In genomic region chr9:123152026-123152425, GRCm38 (mm10) we compare ENCODE assay signal across 16 mouse cellular contexts. TPM values are rescaled to one million over a fixed set of nuclear protein-coding genes. Genes with fewer than 3 reads are reported as not detected.
A peak's percentile ranks its signal among the peaks of the same experiment; 100 is the strongest.
DNase-seq lines count a peak whose midpoint lies in the region; ATAC-seq and TF ChIP-seq lines count a peak whose summit lies in the region.
"Had no signal": no experiment of that assay in that cellular context is flagged by ENCODE, and none has a peak within 500 bp of the region (broad histone marks: within the 10 kb centered on the region; RNA-seq: fewer than 3 reads in every experiment).

No protein-coding gene starts in this region.

- no peak for DNase-seq in kidney, adult 18-20 months
- no peak for DNase-seq in CH12.LX (ENCODE audit: extremely low read depth)
- peak; percentile 57 for DNase-seq in thymus, postnatal 0 days (ENCODE audit: low spot score)
- DNase-seq in adrenal gland, postnatal 36 days, result no peak
- no peak for DNase-seq in adrenal gland, postnatal 14 days
- DNase-seq in cerebellum, postnatal 25 days, result no peak
- DNase-seq: cerebellum, adult 18-20 months; kidney, postnatal 36 days; right cerebral cortex, adult 18-20 months had no signal

- no peaks in the 10 kb centered on the region for H3K36me3 ChIP-seq in kidney, embryonic 15.5 days
- peaks cover 0 to 3% of the 10 kb centered on the region in 2 experiments for H3K36me3 ChIP-seq in CH12.LX (replicated peaks in 1 of 2; ENCODE audit: control insufficient read depth in 1 of 2, insufficient read depth in 1 of 2, low read length in 1 of 2)
- no peaks in the 10 kb centered on the region for H3K36me3 ChIP-seq in intestine, embryonic 16.5 days (ENCODE audit: control insufficient read depth, insufficient read depth, low read length)
- H3K36me3 ChIP-seq: embryonic facial prominence, embryonic 10.5 days; limb, embryonic 12.5 days; liver, embryonic 15.5 days had no signal

- in situ Hi-C loops in CH12.LX (cut with MboI; ENCODE audit: low pct_ligation_motif_present, low pct_unique_long_range_greater_than_20kb, low sequenced_read_pairs), result loop anchor here (10.0 kb wide), 1 partner anchor 303 kb away; no protein-coding TSS in a partner anchor

- TF ChIP-seq RAD21 in CH12.LX (IDR thresholded peaks at IDR 0.05; ENCODE audit: low read depth, low read length), result no peak

- no peak for TF ChIP-seq EP300 in CH12.LX (IDR thresholded peaks at IDR 0.05; ENCODE audit: low read length)

- no peak overlapping the region for H3K9ac ChIP-seq in kidney, embryonic 15.5 days
- no peak overlapping the region for H3K9ac ChIP-seq in CH12.LX (ENCODE audit: insufficient read depth, low read depth)
- no peak overlapping the region for H3K9ac ChIP-seq in intestine, embryonic 16.5 days (ENCODE audit: low read depth, low read length)
- H3K9ac ChIP-seq: limb, embryonic 12.5 days; liver, embryonic 15.5 days had no signal

- H3K4me1 ChIP-seq in kidney, embryonic 15.5 days, result peaks cover 4% of the 10 kb centered on the region; the same call in 1 of the 2 replicates
- 0 out of 4 replicates have a peak, but pooled peaks cover 0 to 5% of the 10 kb centered on the region in 2 experiments for H3K4me1 ChIP-seq in CH12.LX (ENCODE audit: control insufficient read depth in 1 of 2, insufficient read depth in 2 of 2)
- peaks cover 6% of the 10 kb centered on the region; the same call in 1 of the 2 replicates for H3K4me1 ChIP-seq in intestine, embryonic 16.5 days (ENCODE audit: control insufficient read depth, insufficient read depth, low read length)
- H3K4me1 ChIP-seq: limb, embryonic 12.5 days had no signal

- no peak for TF ChIP-seq POLR2A in CH12.LX (IDR thresholded peaks at IDR 0.05; ENCODE audit: low read depth, low read length)

- no peaks in the 10 kb centered on the region for H3K27me3 ChIP-seq in kidney, embryonic 15.5 days
- no peaks in the 10 kb centered on the region for H3K27me3 ChIP-seq in CH12.LX (replicated peaks)
- no peaks in the 10 kb centered on the region for H3K27me3 ChIP-seq in intestine, embryonic 16.5 days (replicated peaks; ENCODE audit: control insufficient read depth, insufficient read depth, low read length)
- H3K27me3 ChIP-seq: liver, embryonic 15.5 days had no signal

- dilution Hi-C loops in CH12.LX (cut with MboI; ENCODE audit: extremely low pct_ligation_motif_present, extremely low pct_unique_long_range_greater_than_20kb, low sequenced_read_pairs), result no loop called here

- WGBS in kidney, embryonic 15.5 days, result 69% methylated on average over 3 of the region's 3 CpGs
- WGBS in intestine, embryonic 16.5 days, result 48% methylated on average over 3 of the region's 3 CpGs

- ATAC-seq in kidney, embryonic 15.5 days (replicated peaks; ENCODE audit: low FRiP score), result no peak
- peak; percentile 55 for ATAC-seq in intestine, embryonic 16.5 days
- ATAC-seq: hindbrain, embryonic 16.5 days had no signal

- H3K4me2 ChIP-seq in kidney, embryonic 15.5 days, result no peak overlapping the region
- no peak overlapping the region for H3K4me2 ChIP-seq in CH12.LX (ENCODE audit: insufficient read depth, low read depth, poor library complexity, severe bottlenecking)
- H3K4me2 ChIP-seq in intestine, embryonic 16.5 days (ENCODE audit: low read depth, low read length), result no peak overlapping the region
- H3K4me2 ChIP-seq: limb, embryonic 12.5 days; liver, embryonic 15.5 days had no signal

- H3K27ac ChIP-seq in kidney, embryonic 15.5 days, result 0 out of 2 replicates have a peak overlapping the region, but pooled peaks have one; percentile 30
- H3K27ac ChIP-seq in CH12.LX (ENCODE audit: insufficient read depth, low read depth), result no peak overlapping the region
- H3K27ac ChIP-seq in intestine, embryonic 16.5 days (ENCODE audit: low read length), result no peak overlapping the region
- H3K27ac ChIP-seq: embryonic facial prominence, embryonic 10.5 days; limb, embryonic 12.5 days; liver, embryonic 15.5 days had no signal

- H3K9me3 ChIP-seq in kidney, embryonic 15.5 days (replicated peaks), result no peaks in the 10 kb centered on the region
- no peaks in the 10 kb centered on the region for H3K9me3 ChIP-seq in CH12.LX (replicated peaks; ENCODE audit: low read length)
- no peaks in the 10 kb centered on the region for H3K9me3 ChIP-seq in intestine, embryonic 16.5 days (ENCODE audit: control insufficient read depth, low read length)
- H3K9me3 ChIP-seq: embryonic facial prominence, embryonic 10.5 days; limb, embryonic 12.5 days; liver, embryonic 15.5 days had no signal

- H3K4me3 ChIP-seq in kidney, embryonic 15.5 days (replicated peaks), result no peak overlapping the region
- H3K4me3 ChIP-seq in CH12.LX (replicated peaks in 1 of 3; ENCODE audit: low read depth in 2 of 3, low read length in 2 of 3, poor library complexity in 1 of 3), result no peak overlapping the region
- no peak overlapping the region for H3K4me3 ChIP-seq in intestine, embryonic 16.5 days (ENCODE audit: low read length)
- H3K4me3 ChIP-seq: embryonic facial prominence, embryonic 10.5 days; limb, embryonic 12.5 days; liver, embryonic 15.5 days had no signal

- no peak for TF ChIP-seq CTCF in CH12.LX (conservative IDR thresholded peaks at IDR 0.05 in 1 of 2, IDR thresholded peaks at IDR 0.05 in 1 of 2; ENCODE audit: low read depth in 2 of 2, low read length in 2 of 2)

- H3K79me2 ChIP-seq in CH12.LX (replicated peaks; ENCODE audit: control insufficient read depth, extremely low read depth, insufficient read depth, poor library complexity, severe bottlenecking), result no peaks in the 10 kb centered on the region

TF ChIP-seq in CH12.LX, 34 proteins besides CTCF, POLR2A, EP300 and RAD21:
- no peak for TF ChIP-seq SMC3 (IDR thresholded peaks at IDR 0.05; ENCODE audit: low read depth, low read length)
- TF ChIP-seq ELF1 (IDR thresholded peaks at IDR 0.05; ENCODE audit: low read depth, low read length), result 0 out of 2 replicates have a peak, but pooled peaks have one; percentile 18

RNA-seq across cellular contexts. Expression of gene Clec3b, which starts 1.3 kb away (rescaled TPM):
- polyA plus RNA-seq in kidney, embryonic 15.5 days (2015; fragmentation: Nextera tagmentation; extraction: Ambion mirVana), result 0.72 and 1.6 TPM in 2 replicates
- total RNA-seq in CH12.LX (2012; rRNA removed) (0.13 TPM in 1 of 2 replicates, not detected in the other), CH12.LX (2014; rRNA removed) (not detected in 2 replicates)
- polyA plus RNA-seq in CH12.LX (2012; ENCODE audit: insufficient read length, low read depth), result 0.31 and 0.33 TPM in 2 replicates
- polyA plus RNA-seq in intestine, embryonic 16.5 days (2015; fragmentation: Nextera tagmentation; extraction: Ambion mirVana), result 0.27 and 0.42 TPM in 2 replicates
- 2.8 and 4.2 TPM in 2 replicates for polyA plus RNA-seq in thymus, postnatal 0 days (2015; fragmentation: Nextera tagmentation; extraction: Ambion mirVana)
- 10 to 100 TPM; 30.4 to 58.6 TPM for total RNA-seq in adrenal gland, postnatal 36 days (2021)
- total RNA-seq in adrenal gland, postnatal 14 days (2021), result 41.7 and 44.4 TPM in 2 replicates
- total RNA-seq: megakaryocyte-erythroid progenitor cell, adult 5-6 weeks had no signal
- polyA plus RNA-seq: embryonic facial prominence, embryonic 10.5 days; limb, embryonic 12.5 days; liver, embryonic 15.5 days had no signal

RNA-seq across cellular contexts. Expression of gene Exosc7, which starts 39.0 kb away (rescaled TPM):
- polyA plus RNA-seq in kidney, embryonic 15.5 days (2015; fragmentation: Nextera tagmentation; extraction: Ambion mirVana), result 125 and 133 TPM in 2 replicates
- 135 and 154 TPM in 2 replicates for total RNA-seq in CH12.LX (2012; rRNA removed)
- 139 and 144 TPM in 2 replicates for total RNA-seq in CH12.LX (2014; rRNA removed)
- 143 and 184 TPM in 2 replicates for polyA plus RNA-seq in CH12.LX (2012; ENCODE audit: insufficient read length, low read depth)
- 130 and 146 TPM in 2 replicates for polyA plus RNA-seq in intestine, embryonic 16.5 days (2015; fragmentation: Nextera tagmentation; extraction: Ambion mirVana)
- 112 and 121 TPM in 2 replicates for polyA plus RNA-seq in thymus, postnatal 0 days (2015; fragmentation: Nextera tagmentation; extraction: Ambion mirVana)
- total RNA-seq in adrenal gland, postnatal 36 days (2021), result 10 to 100 TPM; 33.2 to 41.3 TPM
- total RNA-seq in adrenal gland, postnatal 14 days (2021), result 40.9 and 44.2 TPM in 2 replicates

RNA-seq across cellular contexts. Expression of gene Zdhhc3, which starts 39.0 kb away (rescaled TPM):
- 73.2 and 75.9 TPM in 2 replicates for polyA plus RNA-seq in kidney, embryonic 15.5 days (2015; fragmentation: Nextera tagmentation; extraction: Ambion mirVana)
- total RNA-seq in CH12.LX (2012; rRNA removed) (37.2 and 45.1 TPM in 2 replicates), CH12.LX (2014; rRNA removed) (61.2 and 62.6 TPM in 2 replicates)
- 61.4 and 74.4 TPM in 2 replicates for polyA plus RNA-seq in CH12.LX (2012; ENCODE audit: insufficient read length, low read depth)
- polyA plus RNA-seq in intestine, embryonic 16.5 days (2015; fragmentation: Nextera tagmentation; extraction: Ambion mirVana), result 75.8 and 76.9 TPM in 2 replicates
- 48.6 and 49.2 TPM in 2 replicates for polyA plus RNA-seq in thymus, postnatal 0 days (2015; fragmentation: Nextera tagmentation; extraction: Ambion mirVana)
- 10 to 100 TPM; 64.2 to 80.4 TPM for total RNA-seq in adrenal gland, postnatal 36 days (2021)
- total RNA-seq in adrenal gland, postnatal 14 days (2021), result 59.7 and 62.8 TPM in 2 replicates
